Mouse (Mus musculus) stomach, postnatal 0 days (tissue): ENCODE results near the gene Olfr366. TPM values are rescaled to one million over a fixed set of nuclear protein-coding genes. Genes with fewer than 3 reads are reported as not detected.
"Not testable (repeated sequence)": the region's sequence is repeated elsewhere in the genome, so short reads cannot be mapped to it uniquely, and the experiment has no call there.

Source experiments
- ATAC-seq: fragments of 200-750 bp; cut with Nextera tagmentation; 2 replicates; pipeline ENCODE4 v1.8.0; 2017; ENCODE audit not compliant: low FRiP score, low TSS enrichment
- DNase-seq: peaks from one replicate; pipeline ENCODE4 v3.0.0-alpha.2; 2016; ENCODE audit warnings: low spot score
- H3K27ac ChIP-seq: fragments of 300-500 bp; sonication (generic); replicated peaks from 2 replicates; pipeline ENCODE4 v1.5.1; 2014; ENCODE audit warnings: mild to moderate bottlenecking, control low read depth
- H3K27me3 ChIP-seq: fragments of 300-500 bp; sonication (generic); 2 replicates; pipeline ENCODE4 v1.6.1; 2014; ENCODE audit warnings: low read length; ENCODE audit not compliant: control insufficient read depth, insufficient read depth
- H3K36me3 ChIP-seq: fragments of 300-500 bp; sonication (generic); 2 replicates; pipeline ENCODE4 v1.6.1; 2014; ENCODE audit warnings: low read length, mixed read lengths; ENCODE audit not compliant: control insufficient read depth, insufficient read depth
- H3K4me1 ChIP-seq: fragments of 300-500 bp; sonication (generic); replicated peaks from 2 replicates; pipeline ENCODE4 v1.6.1; 2014; ENCODE audit warnings: antibody characterized with exemption; ENCODE audit not compliant: control insufficient read depth, insufficient read depth
- H3K4me2 ChIP-seq: fragments of 300-500 bp; sonication (generic); replicated peaks from 2 replicates; pipeline ENCODE4 v1.6.1; 2014; ENCODE audit warnings: low read depth, mild to moderate bottlenecking, control low read depth, moderate library complexity
- H3K4me3 ChIP-seq: fragments of 300-500 bp; sonication (generic); 2 replicates; pipeline ENCODE4 v1.5.1; 2014; ENCODE audit warnings: low read depth, low read length, control low read depth
- H3K9ac ChIP-seq: fragments of 300-500 bp; sonication (generic); 2 replicates; pipeline ENCODE4 v1.6.1; 2014; ENCODE audit warnings: mild to moderate bottlenecking, low read length, control low read depth, mixed read lengths
- H3K9me3 ChIP-seq: fragments of 300-500 bp; sonication (generic); 2 replicates; pipeline ENCODE4 v1.6.1; 2016; ENCODE audit warnings: low read length; ENCODE audit not compliant: control insufficient read depth
- CTCF ChIP-seq: IDR thresholded peaks from 2 replicates; pipeline ENCODE4 v1.5.1; 2016; ENCODE audit warnings: antibody characterized with exemption, low read depth, mild to moderate bottlenecking, moderate library complexity
- EP300 ChIP-seq: optimal IDR thresholded peaks from 2 replicates; pipeline ENCODE3; 2016; ENCODE audit warnings: antibody characterized with exemption
- WGBS: fragments of 180-500 bp; shearing (Covaris S2); extraction: QIAGEN DNeasy Blood & Tissue Kit; methylation state at CpG from one replicate; pipeline ENCODE4 v1.1.7; 2014; 5-methylcytosine and 5-hydroxymethylcytosine counted together
- polyA plus RNA-seq: library from polyadenylated mRNA; unstranded; fragments of >200 nt; fragmentation: Nextera tagmentation; extraction: Ambion mirVana; gene quantifications from 2 replicates; pipeline ENCODE4 v1.2.1, GENCODE M21; 2015

The Olfr366 gene
- not detected in 2 replicates for polyA plus RNA-seq

DNA sequence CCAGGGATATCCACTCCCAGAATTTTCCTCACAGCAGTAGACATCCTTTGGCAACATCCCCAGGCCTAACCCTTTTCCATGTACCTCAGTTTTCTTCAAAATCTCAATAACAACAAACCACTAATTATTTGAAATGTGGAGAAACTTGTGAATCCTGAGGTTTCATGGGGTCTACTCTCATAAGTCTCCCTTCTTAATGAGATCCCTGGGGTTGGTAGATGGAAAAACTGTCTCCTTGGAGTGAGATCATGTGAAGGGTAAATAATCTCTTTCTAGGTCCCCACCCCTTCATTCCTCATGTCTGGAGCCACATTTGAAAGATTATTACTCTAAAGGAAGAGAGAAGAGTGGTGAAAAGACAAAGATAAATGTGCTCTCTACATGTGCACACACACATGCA lies at the start of gene Olfr366:
Gene Olfr366, plus strand, starts transcription at position 301 of the 400 bp plus-strand sequence.
- Histone ChIP-seq H3K27me3 (no peaks in the 10 kb centered on the region), H3K9ac (no peak within 1 kb of the TSS), H3K4me2 (no peak within 1 kb of the TSS), H3K9me3 (no peaks in the 10 kb centered on the region), H3K4me3 (no peak within 1 kb of the TSS), H3K4me1 (no peaks in the 10 kb centered on the region), H3K36me3 (no peaks in the 10 kb centered on the region), H3K27ac (no peak within 1 kb of the TSS)
- DNase-seq (no peak), ATAC-seq (no peak)
- no peak for TF ChIP-seq CTCF
- TF ChIP-seq EP300 = no peak

DNA sequence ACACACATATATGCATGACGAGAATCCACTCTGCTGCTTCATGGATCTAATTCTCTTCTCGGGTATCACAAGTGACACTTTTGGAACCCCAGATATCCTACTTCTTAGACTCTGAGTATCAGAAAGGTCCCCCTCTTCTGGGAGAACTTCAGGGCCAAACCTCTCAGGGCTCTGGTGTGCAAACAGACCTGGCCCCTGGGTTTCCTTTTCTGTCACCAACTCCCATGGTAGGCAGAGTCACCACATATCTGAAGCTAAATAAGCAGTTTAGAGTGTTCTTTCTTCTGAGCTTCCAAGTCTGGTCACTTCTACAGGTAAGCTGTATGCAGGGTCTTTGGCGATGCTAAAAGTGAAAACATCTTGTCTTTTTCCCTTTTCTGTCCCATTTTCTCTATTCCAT lies 23.5 kb upstream of the Olfr366 start, which contains the start of gene Olfr365:
Gene Olfr365, plus strand, starts transcription at position 301 of the 400 bp plus-strand sequence.
- no peaks in the 10 kb centered on the region for H3K27me3 ChIP-seq
- no peak within 1 kb of the TSS for H3K27ac ChIP-seq

DNA sequence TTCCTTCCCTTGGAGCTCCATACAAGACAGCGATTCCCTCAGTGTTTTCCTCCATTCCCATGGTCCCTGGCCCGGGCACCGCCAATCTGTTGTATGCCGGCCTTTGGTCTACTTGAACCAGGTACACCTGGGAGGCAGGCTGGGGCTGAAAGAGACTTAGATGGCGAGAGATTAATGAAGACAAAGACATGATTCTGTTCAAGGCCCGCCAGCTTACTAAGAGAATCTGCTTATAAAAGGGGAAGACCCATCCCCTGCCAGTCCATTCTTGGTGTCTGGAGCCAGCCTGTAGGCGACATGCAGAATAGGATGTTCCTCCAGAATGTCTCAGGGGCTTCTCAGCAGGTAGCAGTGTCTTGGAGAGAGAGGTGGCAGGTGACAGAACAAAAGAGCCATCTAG lies 50.4 kb downstream of the Olfr366 start:
- 78% methylated on average over 7 of the region's 7 CpGs for WGBS
- not testable (repeated sequence) for H3K27me3 ChIP-seq, H3K36me3 ChIP-seq, H3K9me3 ChIP-seq, DNase-seq, H3K4me2 ChIP-seq, H3K27ac ChIP-seq, ATAC-seq, H3K4me1 ChIP-seq, H3K9ac ChIP-seq, H3K4me3 ChIP-seq

More for the DNA sequence above, 23.5 kb upstream of the Olfr366 start, which contains the start of gene Olfr365:
- Histone ChIP-seq H3K4me2 (no peak within 1 kb of the TSS), H3K9me3 (no peaks in the 10 kb centered on the region), H3K4me3 (no peak within 1 kb of the TSS), H3K4me1 (no peaks in the 10 kb centered on the region), H3K36me3 (no peaks in the 10 kb centered on the region), H3K9ac (no peak within 1 kb of the TSS)
- DNase-seq = no peak
- WGBS = 71% methylated on average over 3 of the region's 3 CpGs
- ATAC-seq = no peak
- TF ChIP-seq EP300 = no peak
- TF ChIP-seq CTCF = no peak

Other genes starting within 250 kb of the Olfr366 start
- gene Olfr357, start 217.7 kb upstream of the Olfr366 start, polyA plus RNA-seq = 0.01 TPM in 1 of 2 replicates, not detected in the other
- not detected in 2 replicates for gene Olfr358, start 202.2 kb upstream of the Olfr366 start, polyA plus RNA-seq
- not detected in 2 replicates for gene Olfr360, start 145.8 kb upstream of the Olfr366 start, polyA plus RNA-seq
- gene Olfr361, start 122.3 kb upstream of the Olfr366 start, polyA plus RNA-seq = not detected in 2 replicates
- not detected in 2 replicates for gene Olfr362, start 93.7 kb upstream of the Olfr366 start, polyA plus RNA-seq
- gene Olfr364-ps1, start 72.3 kb upstream of the Olfr366 start, polyA plus RNA-seq = not detected in 2 replicates
- gene Olfr365, start 23.4 kb upstream of the Olfr366 start, polyA plus RNA-seq = not detected in 2 replicates
- not detected in 2 replicates for gene Olfr368, start 114.9 kb downstream of the Olfr366 start, polyA plus RNA-seq
- 26.8 and 27.1 TPM in 2 replicates for gene Pdcl, start 147.8 kb downstream of the Olfr366 start, polyA plus RNA-seq
- 5.5 and 5.7 TPM in 2 replicates for gene Rc3h2, start 211.3 kb downstream of the Olfr366 start, polyA plus RNA-seq
- gene Zbtb26, start 231.6 kb downstream of the Olfr366 start, polyA plus RNA-seq = 1.7 and 1.9 TPM in 2 replicates
- gene Zbtb6, start 231.6 kb downstream of the Olfr366 start, polyA plus RNA-seq = 3.1 and 3.2 TPM in 2 replicates
- 17.3 and 17.4 TPM in 2 replicates for gene Rabgap1, start 231.7 kb downstream of the Olfr366 start, polyA plus RNA-seq